In genomic region chr9:113707481-113708360, GRCm38 (mm10) we compare ENCODE assay signal across 8 mouse cellular contexts. TPM values are rescaled to one million over a fixed set of nuclear protein-coding genes. Genes with fewer than 3 reads are reported as not detected.
DNase-seq lines count a peak whose midpoint lies in the region; ATAC-seq and TF ChIP-seq lines count a peak whose summit lies in the region.

Gene Pdcd6ip (minus strand): TSS chr9:113708259.

- H3K4me1 ChIP-seq in embryonic facial prominence, embryonic 14.5 days (ENCODE audit: control insufficient read depth, insufficient read depth, low read length), result peaks cover 15% of the 10 kb centered on the region
- H3K4me1 ChIP-seq in heart, adult 2 months (ENCODE audit: control insufficient read depth, insufficient read depth, low read length), result peaks cover 15% of the 10 kb centered on the region
- peaks cover 26% of the 10 kb centered on the region for H3K4me1 ChIP-seq in limb, embryonic 13.5 days
- peaks cover 18% of the 10 kb centered on the region for H3K4me1 ChIP-seq in midbrain, embryonic 16.5 days (ENCODE audit: control insufficient read depth, insufficient read depth, low read length)

- H3K4me3 ChIP-seq in embryonic facial prominence, embryonic 14.5 days (ENCODE audit: low read depth, low read length), result peak within 1 kb of the TSS; percentile 99
- peak within 1 kb of the TSS; percentile 99 for H3K4me3 ChIP-seq in heart, adult 2 months
- peak within 1 kb of the TSS; percentile 96 for H3K4me3 ChIP-seq in limb, embryonic 13.5 days
- peak within 1 kb of the TSS; percentile 99 for H3K4me3 ChIP-seq in midbrain, embryonic 16.5 days (ENCODE audit: low read depth, low read length)

- no peaks in the 10 kb centered on the region for H3K36me3 ChIP-seq in embryonic facial prominence, embryonic 14.5 days (ENCODE audit: control insufficient read depth, insufficient read depth, low read length)
- peaks cover 7% of the 10 kb centered on the region for H3K36me3 ChIP-seq in heart, adult 2 months (ENCODE audit: control insufficient read depth, insufficient read depth, low read length)
- H3K36me3 ChIP-seq in limb, embryonic 13.5 days, result no peaks in the 10 kb centered on the region
- H3K36me3 ChIP-seq in midbrain, embryonic 16.5 days (ENCODE audit: control insufficient read depth, insufficient read depth, low read length), result no peaks in the 10 kb centered on the region

- peak within 1 kb of the TSS; percentile 88 for H3K27ac ChIP-seq in embryonic facial prominence, embryonic 14.5 days (replicated peaks; ENCODE audit: low read depth, low read length)
- H3K27ac ChIP-seq in heart, adult 2 months, result peak within 1 kb of the TSS; percentile 96
- H3K27ac ChIP-seq in limb, embryonic 13.5 days, result peak within 1 kb of the TSS; percentile 88
- H3K27ac ChIP-seq in midbrain, embryonic 16.5 days (ENCODE audit: low read length), result peak within 1 kb of the TSS; percentile 80

- H3K9ac ChIP-seq in embryonic facial prominence, embryonic 14.5 days (ENCODE audit: low read depth, low read length), result peak within 1 kb of the TSS; percentile 98
- peak within 1 kb of the TSS; percentile 99 for H3K9ac ChIP-seq in heart, adult 2 months (ENCODE audit: low read depth, low read length)
- H3K9ac ChIP-seq in limb, embryonic 13.5 days, result peak within 1 kb of the TSS; percentile 98
- peak within 1 kb of the TSS; percentile 96 for H3K9ac ChIP-seq in midbrain, embryonic 16.5 days (ENCODE audit: low read depth, low read length)

- WGBS in embryonic facial prominence, embryonic 14.5 days, result 3% methylated on average over 42 of the region's 77 CpGs
- under 1% methylated on average over 76 of the region's 77 CpGs for WGBS in heart, adult 2 months
- WGBS in limb, embryonic 13.5 days, result under 1% methylated on average over 72 of the region's 77 CpGs
- WGBS in midbrain, embryonic 16.5 days, result 2% methylated on average over 76 of the region's 77 CpGs

- peak within 1 kb of the TSS; percentile 69 for H3K4me2 ChIP-seq in embryonic facial prominence, embryonic 14.5 days (ENCODE audit: low read depth, low read length)
- H3K4me2 ChIP-seq in limb, embryonic 13.5 days (replicated peaks), result peak within 1 kb of the TSS; percentile 81
- H3K4me2 ChIP-seq in midbrain, embryonic 16.5 days (ENCODE audit: low read length), result peak within 1 kb of the TSS; percentile 77

- no peaks in the 10 kb centered on the region for H3K9me3 ChIP-seq in embryonic facial prominence, embryonic 14.5 days (ENCODE audit: control insufficient read depth, low read length)
- H3K9me3 ChIP-seq in limb, embryonic 13.5 days, result no peaks in the 10 kb centered on the region
- H3K9me3 ChIP-seq in midbrain, embryonic 16.5 days (replicated peaks; ENCODE audit: control insufficient read depth, low read length, poor library complexity, severe bottlenecking), result no peaks in the 10 kb centered on the region

- peaks cover 9% of the 10 kb centered on the region for H3K79me2 ChIP-seq in heart, adult 2 months (replicated peaks; ENCODE audit: control insufficient read depth, insufficient read depth, low read length)

- TF ChIP-seq CTCF in heart, adult 2 months (IDR thresholded peaks at IDR 0.05), result no peak

- H3K27me3 ChIP-seq in embryonic facial prominence, embryonic 14.5 days (replicated peaks; ENCODE audit: control insufficient read depth, insufficient read depth, low read length), result no peaks in the 10 kb centered on the region
- no peaks in the 10 kb centered on the region for H3K27me3 ChIP-seq in heart, adult 2 months (ENCODE audit: control insufficient read depth, insufficient read depth, low read length)
- no peaks in the 10 kb centered on the region for H3K27me3 ChIP-seq in limb, embryonic 13.5 days
- no peaks in the 10 kb centered on the region for H3K27me3 ChIP-seq in midbrain, embryonic 16.5 days (ENCODE audit: control insufficient read depth, insufficient read depth, low read depth, low read length)

- TF ChIP-seq EP300 in heart, adult 2 months (IDR thresholded peaks at IDR 0.05; ENCODE audit: insufficient read depth, low read depth, low read length), result 0 out of 2 replicates have a peak, but pooled peaks have one; percentile 45

- peak; percentile 93 for ATAC-seq in embryonic facial prominence, embryonic 14.5 days (ENCODE audit: low read depth)
- peak; percentile 92 for ATAC-seq in limb, embryonic 13.5 days (ENCODE audit: low FRiP score, low read depth)
- ATAC-seq in midbrain, embryonic 16.5 days, result peak; percentile 93

- peak; percentile 78 for TF ChIP-seq POLR2A in heart, adult 2 months (IDR thresholded peaks at IDR 0.05; ENCODE audit: insufficient read depth, low read depth, low read length)

- intact Hi-C loops in heart, adult 2 months (cut with DNase I), result loop anchor here (2.0 kb wide), 1 partner anchor 33 kb away; the partner anchor contains the start of gene Clasp2

- peak; percentile 92 for DNase-seq in 3134 (ENCODE audit: extremely low read depth, insufficient read length, low spot score)
- peak; percentile 86 to 91 for DNase-seq in adrenal gland, postnatal 4 days (ENCODE audit: low spot score in 2 of 2)
- peak; percentile 91 for DNase-seq in embryonic facial prominence, embryonic 14.5 days (ENCODE audit: low spot score)
- DNase-seq in heart, adult 2 months, result peak; percentile 95
- DNase-seq in kidney, adult 8-10 months, result peak; percentile 91
- DNase-seq in spleen, postnatal 10 days (ENCODE audit: low spot score in 2 of 2), result peak; percentile 93 to 94

RNA-seq across cellular contexts. Expression of gene Pdcd6ip, which starts in this region (rescaled TPM):
- 100 to 1,000 TPM; 126 to 142 TPM for total RNA-seq in adrenal gland, postnatal 4 days (2021)
- polyA plus RNA-seq in embryonic facial prominence, embryonic 14.5 days (2014; fragmentation: Nextera tagmentation; extraction: Ambion mirVana), result 68.5 and 72.4 TPM in 2 replicates
- 10 to 100 TPM; 56.0 to 63.3 TPM for total RNA-seq in heart, adult 2 months (2021)
- polyA plus RNA-seq in heart, adult 2 months (2012; rRNA removed), result 35.7 and 44.6 TPM in 2 replicates
- polyA plus RNA-seq in limb, embryonic 13.5 days (2015; fragmentation: Nextera tagmentation; extraction: Ambion mirVana), result 52.4 and 58.8 TPM in 2 replicates
- 35.9 and 37.4 TPM in 2 replicates for polyA plus RNA-seq in midbrain, embryonic 16.5 days (2015; fragmentation: Nextera tagmentation; extraction: Ambion mirVana)

Comparison
In these comparisons a context has a peak if more than half of its experiments do, and no peak if none do; other contexts are left out.
1. Peak in every context shown above with its lines: DNase-seq, ATAC-seq, H3K4me3 ChIP-seq and H3K27ac ChIP-seq.